Mouse (Mus musculus): ENCODE measurements around the gene St6galnac4. TPM values are rescaled to one million over a fixed set of nuclear protein-coding genes. Genes with fewer than 3 reads are reported as not detected.

Gene St6galnac4
- total and polyA plus RNA-seq, 2 experiments = 0.74 to 2.2 TPM

DNA sequence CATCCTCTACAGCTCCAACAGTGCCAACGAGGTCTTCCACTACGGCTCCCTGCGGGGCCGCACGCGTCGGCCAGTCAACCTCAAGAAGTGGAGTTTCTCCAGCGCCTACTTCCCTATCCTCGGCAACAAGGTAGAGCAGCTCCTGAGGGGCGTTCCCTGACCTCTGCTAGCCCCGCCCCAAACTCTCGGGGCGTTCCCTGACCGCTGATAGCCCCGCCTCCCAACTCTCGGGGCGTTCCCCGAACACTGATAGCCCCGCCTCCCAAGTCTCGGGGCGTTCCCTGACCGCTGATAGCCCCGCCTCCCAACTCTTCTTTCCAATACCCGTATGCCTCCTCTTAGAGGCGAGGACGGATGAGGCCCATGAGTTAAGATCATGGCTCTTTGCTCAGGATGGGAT is 25.4 kb downstream of the St6galnac4 start:
- peaks cover 16% of the 10 kb centered on the region for H3K4me1 ChIP-seq (ENCODE audit: control insufficient read depth, insufficient read depth, low read length)
- no peak overlapping the region for H3K9ac ChIP-seq (ENCODE audit: low read depth, low read length)
- peaks cover 15% of the 10 kb centered on the region; the same call in 1 of the 2 replicates for H3K36me3 ChIP-seq (ENCODE audit: control insufficient read depth, insufficient read depth, low read length)
- TF ChIP-seq CTCF (IDR thresholded peaks at IDR 0.05; ENCODE audit: low read depth, low read length) (no peak), POLR2A (IDR thresholded peaks at IDR 0.05; ENCODE audit: extremely low read depth, insufficient read depth, low read length) (no peak)
- WGBS = 86% methylated on average over 26 of the region's 26 CpGs
- H3K27me3 ChIP-seq (ENCODE audit: control insufficient read depth, insufficient read depth, low read length) = no peaks in the 10 kb centered on the region
- DNase-seq (ENCODE audit: extremely low read depth, low read depth, low spot score) = no peak
- no peak overlapping the region for H3K4me3 ChIP-seq (ENCODE audit: insufficient read depth, low read depth, low read length)
- H3K79me2 ChIP-seq (ENCODE audit: control insufficient read depth, insufficient read depth, low read length) = no peaks in the 10 kb centered on the region; the same call in 1 of the 2 replicates
- no peak overlapping the region for H3K27ac ChIP-seq (replicated peaks; ENCODE audit: insufficient read depth, low read depth, low read length)

DNA sequence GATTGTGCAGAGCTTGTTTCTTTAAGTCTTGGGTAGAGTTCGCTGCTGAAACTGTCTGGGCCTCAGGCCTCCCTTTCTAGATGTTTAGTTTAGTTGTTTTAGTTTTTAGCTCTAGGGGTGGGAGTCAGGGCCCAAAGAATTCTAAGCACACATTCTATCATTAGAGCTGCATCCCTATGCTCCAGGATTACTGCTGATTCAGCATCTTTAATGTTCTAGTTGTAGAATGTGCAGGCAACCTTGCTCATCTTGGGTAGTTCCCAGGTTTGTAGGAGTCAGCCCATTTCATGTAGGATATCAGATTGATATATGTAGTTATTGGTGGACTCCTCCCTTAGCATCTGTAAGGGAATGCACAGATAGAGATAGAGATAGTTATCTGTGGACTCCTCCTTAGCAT is 30.2 kb downstream of the St6galnac4 start:
- Histone ChIP-seq H3K4me3 (ENCODE audit: insufficient read depth, low read depth, low read length) (no peak overlapping the region), H3K9ac (ENCODE audit: low read depth, low read length) (no peak overlapping the region), H3K79me2 (ENCODE audit: control insufficient read depth, insufficient read depth, low read length) (no peaks in the 10 kb centered on the region), H3K27ac (replicated peaks; ENCODE audit: insufficient read depth, low read depth, low read length) (no peak overlapping the region), H3K27me3 (ENCODE audit: control insufficient read depth, insufficient read depth, low read length) (no peaks in the 10 kb centered on the region), H3K36me3 (ENCODE audit: control insufficient read depth, insufficient read depth, low read length) (peaks cover 18% of the 10 kb centered on the region; the same call in 1 of the 2 replicates), H3K4me1 (ENCODE audit: control insufficient read depth, insufficient read depth, low read length) (0 out of 2 replicates have a peak, but pooled peaks cover 3% of the 10 kb centered on the region)
- DNase-seq (ENCODE audit: extremely low read depth, low read depth, low spot score) = no peak
- 97% methylated on average over 1 of the region's 1 CpGs for WGBS
- no peak for TF ChIP-seq POLR2A (IDR thresholded peaks at IDR 0.05; ENCODE audit: extremely low read depth, insufficient read depth, low read length)
- no peak for TF ChIP-seq CTCF (IDR thresholded peaks at IDR 0.05; ENCODE audit: low read depth, low read length)

DNA sequence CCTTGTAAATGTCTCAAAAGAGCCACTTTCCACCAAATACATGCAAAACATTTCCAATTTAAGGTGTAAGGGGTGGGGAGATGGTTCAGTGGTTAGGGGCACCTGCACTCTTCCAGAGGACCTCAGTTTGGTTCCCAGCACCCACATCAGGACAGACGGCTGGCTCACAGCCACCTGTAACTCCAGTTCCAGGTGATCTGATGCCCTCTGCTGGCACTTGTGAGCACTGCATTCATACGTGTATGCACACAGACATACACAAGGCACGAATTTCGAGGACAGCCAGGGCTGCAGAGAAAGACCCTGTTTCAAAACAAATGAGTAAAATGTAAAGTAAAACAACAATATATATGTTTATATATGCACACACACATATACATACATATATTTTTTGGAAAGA is 30.7 kb downstream of the St6galnac4 start:
- no peak overlapping the region for H3K27ac ChIP-seq (replicated peaks; ENCODE audit: insufficient read depth, low read depth, low read length)
- WGBS = 98% methylated on average over 4 of the region's 4 CpGs
- no peak overlapping the region for H3K9ac ChIP-seq (ENCODE audit: low read depth, low read length)
- H3K27me3 ChIP-seq (ENCODE audit: control insufficient read depth, insufficient read depth, low read length) = no peaks in the 10 kb centered on the region
- 0 out of 2 replicates have a peak, but pooled peaks cover 3% of the 10 kb centered on the region for H3K4me1 ChIP-seq (ENCODE audit: control insufficient read depth, insufficient read depth, low read length)
- TF ChIP-seq CTCF (IDR thresholded peaks at IDR 0.05; ENCODE audit: low read depth, low read length) (peak; percentile 58), POLR2A (IDR thresholded peaks at IDR 0.05; ENCODE audit: extremely low read depth, insufficient read depth, low read length) (no peak)
- H3K4me3 ChIP-seq (ENCODE audit: insufficient read depth, low read depth, low read length) = no peak overlapping the region
- no peak for DNase-seq (ENCODE audit: extremely low read depth, low read depth, low spot score)
- H3K36me3 ChIP-seq (ENCODE audit: control insufficient read depth, insufficient read depth, low read length) = peaks cover 18% of the 10 kb centered on the region; the same call in 1 of the 2 replicates
- no peaks in the 10 kb centered on the region for H3K79me2 ChIP-seq (ENCODE audit: control insufficient read depth, insufficient read depth, low read length)

DNA sequence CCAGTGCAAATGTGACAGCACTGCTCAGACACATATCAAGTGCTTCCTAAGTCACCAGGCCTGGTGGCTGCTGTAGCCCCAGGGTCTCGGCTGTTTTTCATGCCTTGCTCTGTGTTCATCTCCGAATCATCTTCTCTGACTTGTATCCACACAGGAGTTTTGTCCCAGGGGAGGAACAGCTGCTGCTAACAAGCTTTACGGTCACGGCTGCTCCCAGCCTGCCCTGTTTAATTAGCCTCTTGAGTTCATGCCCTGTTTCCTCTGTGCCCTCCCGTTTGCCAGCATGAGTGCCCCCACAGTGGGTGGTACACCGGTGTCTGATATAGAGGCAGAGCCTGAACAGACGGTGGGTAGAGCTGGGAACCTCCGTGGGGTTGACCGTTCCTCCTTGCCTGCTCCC is 31.2 kb downstream of the St6galnac4 start:
- H3K36me3 ChIP-seq (ENCODE audit: control insufficient read depth, insufficient read depth, low read length) = peaks cover 18% of the 10 kb centered on the region; the same call in 1 of the 2 replicates
- H3K27me3 ChIP-seq (ENCODE audit: control insufficient read depth, insufficient read depth, low read length) = no peaks in the 10 kb centered on the region
- no peak for DNase-seq (ENCODE audit: extremely low read depth, low read depth, low spot score)
- H3K9ac ChIP-seq (ENCODE audit: low read depth, low read length) = no peak overlapping the region
- H3K4me3 ChIP-seq (ENCODE audit: insufficient read depth, low read depth, low read length) = no peak overlapping the region
- WGBS = 94% methylated on average over 9 of the region's 9 CpGs
- no peak for TF ChIP-seq CTCF (IDR thresholded peaks at IDR 0.05; ENCODE audit: low read depth, low read length)
- no peak for TF ChIP-seq POLR2A (IDR thresholded peaks at IDR 0.05; ENCODE audit: extremely low read depth, insufficient read depth, low read length)
- no peaks in the 10 kb centered on the region for H3K79me2 ChIP-seq (ENCODE audit: control insufficient read depth, insufficient read depth, low read length)
- 0 out of 2 replicates have a peak, but pooled peaks cover 3% of the 10 kb centered on the region for H3K4me1 ChIP-seq (ENCODE audit: control insufficient read depth, insufficient read depth, low read length)
- H3K27ac ChIP-seq (replicated peaks; ENCODE audit: insufficient read depth, low read depth, low read length) = no peak overlapping the region

DNA sequence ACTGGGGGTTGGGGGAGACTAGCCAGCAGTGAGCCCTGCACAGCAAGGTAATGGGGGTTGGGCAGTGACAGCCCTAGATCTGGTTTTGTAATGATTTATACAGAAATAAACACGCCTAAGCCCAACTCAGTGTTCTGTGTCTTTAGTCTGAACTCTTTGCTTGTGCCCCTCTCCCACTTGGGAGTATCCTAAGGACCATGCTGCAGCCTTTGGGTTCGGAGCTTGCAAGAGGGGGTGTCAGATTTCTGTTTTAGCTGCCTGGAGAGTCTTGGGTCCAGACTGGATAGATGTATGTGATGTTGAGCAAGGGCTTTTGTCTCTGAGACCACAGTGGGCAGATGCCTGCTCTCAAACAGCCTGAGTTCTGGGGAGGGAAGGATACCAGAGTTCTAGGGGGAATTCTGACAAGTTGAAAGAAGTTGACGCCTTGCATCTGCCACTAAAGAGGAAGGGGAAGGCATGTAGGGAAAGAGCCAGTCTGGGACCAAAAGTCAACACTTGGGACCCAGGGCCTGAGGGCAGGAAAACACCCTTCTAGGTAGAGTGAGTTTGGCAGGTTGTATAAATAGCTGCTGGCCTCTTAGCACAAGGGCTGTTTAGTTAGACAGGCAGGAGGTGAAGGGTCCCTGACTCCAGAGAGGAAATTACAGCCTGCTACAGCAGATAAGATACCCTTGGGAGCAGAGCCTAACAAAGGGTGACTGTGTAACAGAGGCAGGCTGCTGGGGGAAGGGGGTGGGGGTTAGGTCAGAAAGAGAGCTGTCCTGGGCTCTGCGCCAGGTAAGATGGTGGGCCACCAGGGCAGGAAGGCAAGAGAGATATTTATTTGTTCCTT is 34.0 kb downstream of the St6galnac4 start:
- DNase-seq (ENCODE audit: extremely low read depth, low read depth, low spot score) = no peak
- H3K4me3 ChIP-seq (ENCODE audit: insufficient read depth, low read depth, low read length) = no peak overlapping the region
- no peak overlapping the region for H3K9ac ChIP-seq (ENCODE audit: low read depth, low read length)
- TF ChIP-seq POLR2A (IDR thresholded peaks at IDR 0.05; ENCODE audit: extremely low read depth, insufficient read depth, low read length) (no peak), CTCF (IDR thresholded peaks at IDR 0.05; ENCODE audit: low read depth, low read length) (no peak)
- peaks cover 13% of the 10 kb centered on the region; the same call in 1 of the 2 replicates for H3K36me3 ChIP-seq (ENCODE audit: control insufficient read depth, insufficient read depth, low read length)
- H3K27ac ChIP-seq (replicated peaks; ENCODE audit: insufficient read depth, low read depth, low read length) = no peak overlapping the region
- H3K79me2 ChIP-seq (ENCODE audit: control insufficient read depth, insufficient read depth, low read length) = no peaks in the 10 kb centered on the region
- H3K4me1 ChIP-seq (ENCODE audit: control insufficient read depth, insufficient read depth, low read length) = 0 out of 2 replicates have a peak, but pooled peaks cover 3% of the 10 kb centered on the region
- no peaks in the 10 kb centered on the region for H3K27me3 ChIP-seq (ENCODE audit: control insufficient read depth, insufficient read depth, low read length)
- WGBS = 82% methylated on average over 4 of the region's 4 CpGs

DNA sequence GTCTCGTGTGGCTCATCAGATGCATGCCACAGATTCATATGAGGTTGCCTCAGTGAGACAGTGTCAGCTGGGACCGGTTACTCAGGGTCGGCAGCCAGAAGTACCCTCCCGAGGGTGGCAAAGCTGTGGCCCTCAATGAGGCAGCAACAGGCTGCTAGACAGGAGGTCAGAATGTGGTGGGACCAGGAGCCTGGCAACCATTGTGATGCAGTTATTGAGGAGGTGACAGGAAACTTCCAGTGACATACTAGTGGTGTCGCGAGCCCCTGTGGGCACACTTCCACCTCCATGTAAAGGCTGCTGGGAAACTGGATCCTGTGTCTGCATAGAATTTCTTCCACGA is 34.6 kb downstream of the St6galnac4 start, which contains the start of gene Ak1:
Ak1 (plus strand) TSS at position 242 of the 343 bp plus-strand sequence.
- Histone ChIP-seq H3K36me3 (ENCODE audit: control insufficient read depth, insufficient read depth, low read length) (peaks cover 8% of the 10 kb centered on the region; the same call in 1 of the 2 replicates), H3K27me3 (ENCODE audit: control insufficient read depth, insufficient read depth, low read length) (no peaks in the 10 kb centered on the region), H3K79me2 (ENCODE audit: control insufficient read depth, insufficient read depth, low read length) (no peaks in the 10 kb centered on the region), H3K27ac (replicated peaks; ENCODE audit: insufficient read depth, low read depth, low read length) (no peak within 1 kb of the TSS), H3K4me3 (ENCODE audit: insufficient read depth, low read depth, low read length) (no peak within 1 kb of the TSS), H3K9ac (ENCODE audit: low read depth, low read length) (no peak within 1 kb of the TSS), H3K4me1 (ENCODE audit: control insufficient read depth, insufficient read depth, low read length) (0 out of 2 replicates have a peak, but pooled peaks cover 3% of the 10 kb centered on the region)
- DNase-seq (ENCODE audit: extremely low read depth, low read depth, low spot score) = no peak
- WGBS = 58% methylated on average over 7 of the region's 7 CpGs
- TF ChIP-seq CTCF (IDR thresholded peaks at IDR 0.05; ENCODE audit: low read depth, low read length) (no peak), POLR2A (IDR thresholded peaks at IDR 0.05; ENCODE audit: extremely low read depth, insufficient read depth, low read length) (no peak)
